Mouse (Mus musculus) layer of hippocampus, postnatal 14 days (tissue): ENCODE results near the gene Nos1. TPM values are rescaled to one million over a fixed set of nuclear protein-coding genes. Genes with fewer than 3 reads are reported as not detected.
"Not testable (repeated sequence)": the region's sequence is repeated elsewhere in the genome, so short reads cannot be mapped to it uniquely, and the experiment has no call there.

Experiments
- DNase-seq, 2 experiments: peaks; one replicate each; pipeline ENCODE4 v3.0.0; 2021 to 2022; ENCODE audit warnings: low spot score in 2 of 2, mixed read lengths in 1 of 2
- total RNA-seq, 2 experiments: library from RNA; stranded (reverse); gene quantifications; 2 replicates each; pipeline ENCODE4 v1.2.3; 2021

Nos1 gene
- total RNA-seq, 2 experiments from 2014 or later, result 28.6 to 32.0 TPM

GRCm38 (mm10) chr5:117837731-117838130 lies 56.9 kb downstream of the Nos1 start:
- no peak for DNase-seq

- no peak for DNase-seq
Measured at GRCm38 (mm10) chr5:117839501-117839900, 58.7 kb downstream of the Nos1 start.

GRCm38 (mm10) chr5:117840203-117840602 lies 59.4 kb downstream of the Nos1 start:
- DNase-seq, result no peak

GRCm38 (mm10) chr5:117840988-117841387 lies 60.2 kb downstream of the Nos1 start:
- DNase-seq, result peak in 1 of 2 experiments; percentile 21

DNA sequence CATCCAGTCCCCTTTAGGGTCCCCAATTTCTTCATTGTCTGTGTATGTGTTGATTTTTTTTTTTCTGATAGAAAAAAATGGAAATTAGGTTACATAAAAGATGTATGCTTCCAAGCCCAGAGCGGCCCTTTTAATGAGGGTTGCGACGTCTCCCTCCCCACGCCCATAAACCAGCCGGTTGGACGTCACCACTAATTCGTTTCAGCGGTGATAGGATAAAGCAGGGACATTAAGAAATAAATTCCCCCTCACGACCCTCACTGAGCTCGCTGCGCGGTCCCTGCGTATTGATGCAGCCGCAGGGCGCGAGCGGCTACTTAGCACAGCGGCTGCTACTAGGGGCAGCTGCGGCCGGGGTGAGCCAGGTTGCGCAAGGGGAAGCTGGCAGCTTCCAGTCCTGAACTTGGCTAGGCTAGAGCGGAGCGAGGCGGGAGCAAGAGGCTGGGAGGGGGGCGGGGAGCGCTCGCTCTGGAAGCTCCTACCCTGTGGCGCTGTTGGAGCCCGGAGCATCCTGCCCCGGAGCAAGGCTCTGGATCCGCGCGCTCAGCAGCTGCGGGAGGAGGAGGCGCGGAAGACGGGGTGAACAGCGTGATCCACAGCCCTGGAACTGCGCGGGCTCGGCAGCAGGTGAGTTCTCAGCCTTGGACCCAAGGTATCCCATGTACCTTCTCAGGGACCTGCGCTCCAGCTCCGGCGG lies 61.0 kb downstream of the Nos1 start:
- DNase-seq, result peak; percentile 21 to 30

GRCm38 (mm10) chr5:117842699-117843098 lies 61.9 kb downstream of the Nos1 start:
- no peak for DNase-seq

- DNase-seq, result no peak
Measured at GRCm38 (mm10) chr5:117844611-117845010, 63.8 kb downstream of the Nos1 start.

DNA sequence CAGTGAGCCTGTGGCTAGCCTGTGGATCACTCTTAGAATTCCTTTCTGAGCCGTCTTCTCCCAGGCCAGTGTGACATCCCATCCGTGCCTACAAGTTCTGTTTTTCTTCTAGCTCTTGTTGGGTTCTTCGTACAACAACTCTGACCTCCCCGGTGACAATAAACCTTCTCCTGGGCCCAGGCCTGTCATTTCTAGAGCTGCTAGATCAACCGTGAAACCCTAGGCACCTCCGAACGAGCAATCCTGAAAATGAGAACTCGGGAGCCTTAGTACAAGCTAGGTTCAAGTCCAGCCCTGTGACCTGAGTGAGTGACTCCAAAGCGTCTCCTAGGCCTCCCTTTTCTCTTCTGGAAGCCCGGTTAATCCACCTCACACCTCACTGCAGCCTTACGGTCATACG lies 69.6 kb downstream of the Nos1 start:
- DNase-seq, result no peak

DNA sequence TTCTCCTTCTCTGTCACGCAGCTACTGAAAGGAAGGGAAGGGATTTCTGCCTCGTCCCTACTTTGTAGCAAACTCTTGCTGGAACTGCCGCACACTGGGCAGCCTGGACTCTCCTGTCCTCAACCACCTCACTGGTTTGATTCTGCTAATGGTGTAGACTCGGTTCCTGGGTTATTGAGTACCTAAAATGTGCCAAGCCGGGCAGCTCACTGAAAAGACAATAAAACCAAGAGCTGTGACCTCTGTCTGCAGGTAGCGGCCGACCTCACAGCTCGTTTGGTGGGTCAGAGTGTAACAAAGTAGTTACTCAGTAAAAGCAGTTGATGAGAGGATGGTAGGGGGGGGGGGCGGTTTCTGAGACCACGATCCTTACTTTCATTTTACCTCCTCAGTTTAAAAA lies 72.9 kb downstream of the Nos1 start:
- no peak for DNase-seq

DNA sequence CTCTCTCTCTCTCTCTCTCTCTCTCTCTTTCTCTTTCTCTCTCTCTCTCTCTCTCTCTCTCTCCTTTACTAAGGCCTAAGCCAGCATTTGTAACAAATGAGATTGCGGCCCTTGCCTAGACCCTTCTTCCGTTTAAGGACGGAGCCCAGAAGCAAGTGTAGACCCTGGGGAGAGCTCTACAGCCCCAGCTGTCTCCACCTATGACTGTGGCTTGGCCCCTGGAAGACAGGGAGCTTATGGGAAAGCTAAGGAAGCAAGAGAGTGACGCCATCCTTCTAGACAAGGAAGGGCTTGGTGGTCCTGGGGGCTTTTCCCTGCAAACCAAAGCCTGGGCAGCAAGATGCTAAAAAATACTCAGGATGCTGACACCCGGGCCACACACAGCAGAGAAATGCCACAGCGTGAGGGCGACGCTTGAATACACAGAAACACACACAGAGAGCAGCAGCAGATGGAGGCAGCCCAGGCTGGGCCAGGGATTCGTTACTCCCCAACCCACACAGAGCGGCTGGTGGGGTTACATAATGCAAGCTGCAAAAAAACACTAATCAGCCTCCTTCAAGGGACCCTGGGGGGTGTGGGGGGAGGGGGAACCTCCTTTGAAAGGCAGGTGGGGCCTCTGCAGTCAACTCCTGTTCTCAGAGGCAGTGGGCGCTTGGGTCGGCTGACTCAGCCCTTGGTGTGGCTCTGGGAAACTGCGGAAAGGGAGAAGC lies 83.9 kb downstream of the Nos1 start:
- peak; percentile 56 to 71 for DNase-seq

DNA sequence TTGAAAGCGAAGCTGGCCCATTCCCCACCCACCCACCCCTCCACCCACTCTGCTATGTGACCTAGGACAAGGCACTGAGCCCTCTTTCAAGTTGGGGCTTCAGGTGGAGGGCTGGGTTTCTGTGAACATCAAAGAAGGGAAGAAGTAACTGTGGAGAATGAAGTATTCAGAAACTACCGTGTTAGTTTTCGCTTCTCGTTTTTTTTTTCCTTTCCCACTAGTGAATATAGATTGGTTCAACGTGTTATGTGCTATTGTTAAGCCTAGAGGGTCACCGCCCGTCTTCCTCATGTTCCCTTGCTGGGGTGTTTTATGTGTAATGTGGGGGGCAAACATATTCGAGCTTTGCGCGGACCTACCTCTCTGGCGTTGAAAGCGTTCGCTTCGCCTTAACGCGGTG lies 85.0 kb downstream of the Nos1 start:
- DNase-seq, result no peak

- DNase-seq, result no peak
Measured at GRCm38 (mm10) chr5:117871614-117872013, 90.8 kb downstream of the Nos1 start.

DNA sequence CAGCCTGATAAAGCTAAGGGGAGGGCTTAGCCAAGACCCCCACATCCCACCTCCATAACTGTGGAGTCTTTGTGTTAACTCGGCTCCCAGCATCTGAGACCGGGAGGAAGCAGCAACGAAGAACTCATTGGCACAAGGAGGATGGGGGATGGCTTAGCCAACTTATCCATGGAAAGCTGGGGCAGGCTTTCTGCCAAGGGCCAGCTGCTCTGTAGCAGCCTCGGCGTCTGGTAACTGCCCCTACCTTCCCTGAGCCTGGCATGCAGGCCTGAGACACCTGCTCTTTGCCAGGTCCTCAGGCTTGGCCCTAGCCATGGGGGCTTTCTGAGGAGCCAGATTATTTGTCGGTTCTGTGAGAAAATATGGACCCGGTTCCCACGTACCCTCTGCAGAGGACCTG lies 93.0 kb downstream of the Nos1 start:
- no peak for DNase-seq

DNA sequence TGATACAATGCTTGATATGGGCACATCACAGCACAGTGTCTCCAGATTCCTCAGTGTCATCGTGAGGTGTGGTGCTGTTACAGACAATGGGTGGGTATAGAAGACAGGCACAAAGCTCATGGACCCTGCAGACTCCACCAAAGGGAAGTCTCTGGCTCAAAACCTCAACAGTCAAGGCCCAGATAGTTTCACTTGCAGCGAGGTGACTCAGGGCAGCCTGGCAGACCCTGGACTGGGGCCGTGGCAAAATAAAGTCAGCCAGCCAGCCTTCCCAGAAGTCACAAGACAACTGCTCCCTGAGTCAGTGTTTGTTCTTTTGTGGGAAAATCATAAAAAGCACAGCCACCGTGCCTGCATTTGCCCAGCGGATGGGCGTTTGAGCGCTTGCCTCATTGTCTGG lies 93.4 kb downstream of the Nos1 start:
- no peak for DNase-seq

DNA sequence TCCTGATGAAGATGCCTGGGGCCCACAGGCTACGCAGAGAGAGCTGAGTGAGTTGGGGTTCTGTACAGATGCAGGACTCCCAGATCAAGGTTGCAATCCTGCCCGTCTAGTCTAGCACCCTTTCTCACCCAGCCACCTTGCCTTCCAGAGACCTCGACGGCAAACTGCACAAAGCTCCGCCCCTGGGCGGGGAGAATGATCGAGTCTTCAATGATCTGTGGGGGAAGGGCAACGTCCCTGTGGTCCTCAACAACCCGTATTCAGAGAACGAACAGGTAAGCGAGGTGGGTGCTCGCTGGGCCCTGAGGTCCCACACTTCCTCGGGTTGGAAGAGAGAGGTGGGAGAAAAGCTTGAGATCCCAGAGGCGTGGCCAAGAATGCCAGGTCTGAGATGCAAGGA lies 98.3 kb downstream of the Nos1 start:
- no peak for DNase-seq

DNA sequence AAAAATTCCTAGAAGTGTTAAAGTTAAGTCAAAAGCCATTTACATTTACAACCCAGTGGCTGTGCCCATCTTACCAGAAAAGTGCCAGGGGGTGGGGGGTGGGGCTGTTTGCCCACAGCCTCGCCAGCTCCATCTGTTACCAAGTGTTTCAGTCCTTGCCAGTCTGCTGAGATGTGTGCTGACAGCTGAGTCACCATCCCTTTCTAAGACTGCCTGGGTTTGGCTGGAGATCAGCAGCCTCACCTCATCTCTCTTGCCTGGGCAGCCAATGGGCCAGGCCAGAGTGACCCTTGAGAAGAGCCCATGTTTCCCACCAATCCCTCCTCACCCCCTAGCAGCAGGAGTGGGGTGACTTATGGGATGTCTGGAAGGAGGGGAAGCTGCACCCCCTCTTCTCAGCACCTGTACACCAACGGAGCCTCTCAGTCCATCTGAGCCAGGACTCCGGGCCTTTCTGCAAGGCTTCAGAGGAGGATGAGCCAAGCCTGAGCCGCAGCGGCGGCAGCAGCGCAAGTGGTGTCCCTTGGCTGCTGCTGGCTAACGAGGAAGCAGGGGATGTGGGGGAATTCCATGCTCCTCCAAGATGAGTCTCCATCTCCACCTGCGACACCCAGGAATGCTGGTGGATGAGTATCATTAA lies 100.2 kb downstream of the Nos1 start:
- DNase-seq, result no peak

DNA sequence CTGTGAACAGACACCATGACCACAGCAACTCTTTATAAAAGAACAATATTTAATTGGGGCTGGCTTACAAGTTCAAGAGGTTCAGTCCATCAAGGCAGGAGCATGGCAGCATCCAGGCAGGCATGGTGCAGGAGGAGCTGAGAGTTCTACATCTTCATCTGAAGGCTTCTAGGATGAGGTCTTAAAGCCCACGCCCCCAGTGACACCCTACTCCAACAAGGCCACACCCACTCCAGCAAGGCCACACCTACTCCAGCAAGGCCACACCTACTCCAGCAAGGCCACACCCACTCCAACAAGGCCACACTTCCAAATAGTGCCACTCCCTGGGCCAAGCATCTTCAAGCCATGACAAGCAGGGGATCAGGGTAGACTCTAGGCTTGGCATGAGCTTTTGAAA lies 101.6 kb downstream of the Nos1 start:
- not testable (repeated sequence) for DNase-seq

GRCm38 (mm10) chr5:117884991-117885390 lies 104.2 kb downstream of the Nos1 start:
- DNase-seq, result no peak

GRCm38 (mm10) chr5:117888126-117888525 lies 107.3 kb downstream of the Nos1 start:
- DNase-seq, result no peak

GRCm38 (mm10) chr5:117888946-117889345 lies 108.1 kb downstream of the Nos1 start:
- no peak for DNase-seq

DNA sequence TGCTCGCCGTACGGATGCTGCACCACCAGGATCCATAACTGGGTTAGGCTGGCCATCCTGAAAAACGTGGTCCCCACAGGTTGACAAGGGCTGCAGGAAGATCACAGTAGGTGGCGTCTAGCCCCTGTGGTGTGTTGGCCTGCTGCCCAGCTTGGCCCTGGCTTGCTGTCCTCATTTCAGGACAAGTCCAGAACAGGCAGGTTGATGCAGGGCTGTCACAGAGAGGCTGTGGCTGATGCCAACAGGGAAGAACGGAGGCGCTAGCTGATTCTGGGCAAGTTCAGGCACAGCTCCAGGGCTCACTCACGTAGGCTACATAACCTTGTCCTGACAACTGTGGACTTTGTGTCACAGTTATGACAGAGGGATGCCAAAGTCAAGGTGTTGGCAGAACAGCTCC lies 108.7 kb downstream of the Nos1 start:
- no peak for DNase-seq

DNA sequence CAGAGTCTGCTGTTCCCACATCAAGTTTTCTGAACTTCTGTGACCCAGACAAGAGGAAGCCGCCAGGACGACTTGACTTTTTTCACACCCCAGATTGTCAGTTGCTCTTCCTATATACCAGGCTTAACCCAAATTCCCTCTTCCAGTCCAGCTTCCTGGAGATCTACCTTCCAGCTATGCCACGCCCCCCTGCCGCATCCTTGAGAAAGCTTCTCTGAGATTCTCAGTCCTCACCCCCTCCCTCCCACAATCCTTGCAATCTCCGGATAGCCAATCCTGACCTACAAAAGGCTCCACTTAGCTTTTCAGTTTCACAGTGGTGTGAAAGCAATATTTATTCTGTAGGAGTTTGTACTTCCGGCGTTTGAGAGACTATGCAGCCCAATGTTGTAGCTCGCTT lies 110.0 kb downstream of the Nos1 start:
- no peak for DNase-seq
